In genomic region chr8:94475786-94476185, GRCm38 (mm10) we compare ENCODE assay signal across 15 mouse cellular contexts.
"Had no signal": no experiment of that assay in that cellular context is flagged by ENCODE, and none has a peak within 500 bp of the region (broad histone marks: within the 10 kb centered on the region; RNA-seq: fewer than 3 reads in every experiment).

No protein-coding gene starts in this region.

- DNase-seq: heart, postnatal 10 days; heart, postnatal 14 days; heart, postnatal 36 days; heart, postnatal 4 days; kidney, adult 11 months; kidney, adult 18-20 months; kidney, adult 2 months; kidney, adult 8-10 months; kidney, adult 9 months; kidney, postnatal 10 days; kidney, postnatal 14 days; kidney, postnatal 25 days; kidney, postnatal 4 days; layer of hippocampus, adult 9-11 months; layer of hippocampus, postnatal 36 days had no signal
